Mouse (Mus musculus) T-helper 17 cell (primary cell): ENCODE measurements at regions not wholly inside any gene's neighbourhood (a gene's known extent, or its start where the extent isn't known, plus 50 kb on each side); places are given as distances from the start of the nearest gene placed in this dataset.

Experiments
- in situ Hi-C, 2 experiments: fragments of 300-600 bp; cut with MboI, MseI; formaldehyde crosslinking; loops; 1 replicate in 1 of 2; 2 replicates in 1 of 2; pipeline ENCODE4 v1.15.1; 2025; ENCODE audit warnings: high pct_unique_total_duplicates in 2 of 2

DNA sequence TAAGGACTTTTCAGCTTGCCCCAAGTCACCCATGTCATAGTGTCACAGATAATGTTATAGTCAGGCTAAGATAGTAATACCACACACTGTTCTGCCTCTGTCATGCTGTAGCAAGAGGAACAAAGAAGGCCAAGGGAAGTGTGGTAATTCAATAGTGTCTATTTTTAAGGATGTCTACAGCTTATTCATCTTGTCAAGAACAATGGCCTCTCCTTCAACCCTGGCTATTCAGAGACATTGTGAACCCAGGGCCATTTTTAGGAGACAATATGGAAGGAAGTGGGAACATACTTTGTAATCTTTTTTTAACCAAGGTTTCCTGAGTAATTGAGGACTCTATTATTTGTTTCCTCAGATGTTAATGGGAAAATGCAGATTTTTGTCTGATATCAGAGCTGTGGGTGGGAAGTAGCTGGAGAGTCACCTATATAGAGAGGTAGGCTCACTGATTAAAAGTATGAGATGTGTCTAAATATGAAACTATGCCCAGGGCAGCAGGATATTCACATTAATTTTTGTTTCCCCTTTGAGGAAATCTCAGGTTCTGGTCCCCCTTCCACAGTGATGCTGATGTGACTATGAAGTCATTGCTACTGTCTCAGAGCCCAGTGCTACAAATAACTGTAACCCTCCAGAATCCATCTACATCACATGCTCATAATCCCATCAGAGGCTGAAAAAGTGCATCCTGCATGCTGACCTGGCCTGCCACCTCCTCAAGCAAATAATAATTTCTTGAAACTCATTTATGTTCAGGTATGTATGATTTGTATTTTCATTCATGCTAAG lies 85.7 kb upstream of the Lrrc3b start:
- in situ Hi-C loops: no loop called here

DNA sequence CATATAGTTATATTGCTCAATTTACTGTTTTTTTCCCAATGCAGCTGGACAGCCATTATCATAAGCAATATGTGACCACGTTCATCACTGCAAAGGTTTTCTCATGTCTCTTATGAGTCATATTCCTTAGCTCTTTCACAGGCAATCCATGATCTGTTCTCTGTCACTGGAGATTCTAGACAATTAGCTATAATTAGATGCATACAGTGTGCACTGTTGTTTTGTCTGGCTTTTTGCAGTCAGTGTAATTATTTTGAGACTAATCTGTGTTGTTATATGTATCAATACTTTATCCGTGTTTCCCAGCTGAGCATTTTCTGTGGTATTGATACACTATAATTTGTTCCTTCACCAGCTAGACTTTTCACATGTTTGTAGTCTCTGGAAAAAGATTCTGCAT lies 61.8 kb upstream of the Lrrc3b start:
- in situ Hi-C loops: loop anchor here in 1 of 2 experiments (5.0 kb wide), 1 partner anchor 92 kb away; no protein-coding TSS in a partner anchor
